Mouse (Mus musculus) right cerebral cortex, postnatal 4 days (tissue): Measurements from ENCODE around the gene Dlgap1.
A peak's percentile ranks its signal among the peaks of the same experiment; 100 is the strongest.

Source experiments
- DNase-seq: peaks from one replicate; pipeline ENCODE4 v3.0.0-alpha.2; 2022

Dlgap1 gene

DNA sequence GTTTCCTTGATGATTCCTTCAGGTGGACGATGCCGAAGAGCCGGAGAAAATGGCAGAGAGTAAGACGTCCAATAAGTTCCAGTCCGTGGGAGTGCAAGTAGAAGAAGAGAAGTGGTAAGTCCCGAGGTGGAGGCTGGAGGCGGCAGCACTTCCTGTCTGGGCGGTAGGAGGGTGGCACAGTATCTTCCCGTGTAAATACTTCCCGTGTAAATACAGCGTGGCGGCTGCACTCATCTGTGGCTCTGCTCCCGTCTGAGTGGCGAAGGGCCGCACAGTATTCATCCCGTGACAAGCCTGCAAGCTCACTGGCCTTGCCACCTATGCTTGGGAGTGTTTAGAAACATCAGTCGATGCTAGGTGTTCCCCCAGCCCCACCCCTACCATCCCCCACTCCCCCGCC is 797.1 kb downstream of the Dlgap1 start:
- no peak for DNase-seq

DNA sequence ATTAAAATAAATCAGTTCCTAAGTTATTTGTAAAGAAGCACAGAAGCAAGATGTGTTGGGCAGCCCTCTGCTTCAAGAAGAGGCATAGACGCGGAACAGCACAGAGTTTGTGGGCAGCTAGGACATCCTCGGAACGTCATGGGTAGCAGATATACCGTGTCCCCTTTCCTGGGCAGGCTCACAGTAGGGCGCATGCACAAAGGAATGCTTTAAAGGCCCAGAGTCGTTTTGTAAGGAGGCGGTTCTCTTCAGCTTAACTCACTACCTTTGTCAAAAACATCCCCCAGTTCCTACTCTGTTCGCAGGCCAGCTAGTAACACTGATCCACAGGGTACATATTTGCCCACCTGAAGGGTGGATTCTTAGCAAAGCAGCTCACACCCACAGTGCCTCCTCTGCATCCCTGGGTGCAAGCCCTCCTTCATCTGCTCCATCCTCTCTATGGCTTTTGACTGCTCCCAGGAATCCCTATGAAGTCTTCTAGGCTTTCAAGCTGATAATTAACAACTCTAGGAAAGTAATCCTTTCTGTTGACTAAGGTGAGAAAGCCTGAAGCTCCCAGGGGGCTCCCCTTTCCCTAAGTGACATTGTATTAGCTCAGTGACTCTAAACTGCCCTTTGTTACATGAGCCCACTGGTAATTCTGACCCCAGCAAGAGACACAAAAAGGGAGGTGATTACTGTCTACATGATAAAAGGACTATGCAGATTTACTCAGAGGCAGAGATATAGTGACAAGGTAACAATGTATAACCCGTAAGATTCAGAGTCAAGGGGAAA is 803.4 kb downstream of the Dlgap1 start:
- DNase-seq = no peak

GRCm38 (mm10) chr17:70779770-70780169 is 810.9 kb downstream of the Dlgap1 start:
- DNase-seq = no peak

DNA sequence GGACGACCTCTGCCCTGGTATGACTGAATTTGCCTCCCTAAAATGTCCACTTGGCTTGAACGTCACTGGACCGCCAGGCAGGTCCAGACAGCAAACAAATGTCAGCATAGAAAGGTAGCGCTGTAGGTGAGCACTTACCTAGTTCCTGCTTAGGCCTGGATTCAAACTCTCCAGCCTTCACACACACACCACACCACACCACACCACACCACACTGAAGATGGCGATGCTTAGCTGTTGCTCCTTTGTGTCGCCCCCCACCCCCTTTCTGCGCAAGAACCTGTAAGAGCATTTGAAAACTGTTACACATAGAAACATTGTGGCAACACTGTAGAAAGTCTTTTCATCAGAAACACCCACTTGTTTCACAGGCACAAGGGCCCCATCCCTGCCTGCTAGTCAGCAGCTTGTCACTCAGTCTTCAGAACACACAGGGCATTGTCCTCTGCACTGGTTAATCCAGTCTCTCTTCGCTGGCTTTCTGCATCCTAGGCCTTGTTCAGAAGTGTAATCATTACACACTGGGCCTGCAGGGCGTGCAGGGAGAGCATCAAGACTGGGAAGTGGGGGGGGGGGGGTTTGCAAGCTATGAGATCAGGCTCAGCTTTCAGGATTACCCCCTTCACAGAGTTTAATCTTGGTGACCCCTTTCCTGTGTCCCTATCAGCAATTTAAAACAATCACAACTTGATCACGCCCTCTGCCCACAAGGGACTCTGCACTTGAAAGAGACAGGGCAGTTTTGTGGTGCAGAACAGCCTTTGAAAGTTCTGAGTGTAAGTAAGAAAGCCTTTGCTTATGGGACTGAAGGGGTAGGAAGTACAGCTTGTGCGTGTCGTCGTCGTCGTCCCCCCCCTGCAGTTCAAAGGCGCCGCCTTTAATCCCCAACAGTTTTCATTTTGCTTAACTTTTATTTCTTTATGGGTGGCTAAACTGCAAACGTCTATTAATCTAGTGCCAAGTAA is 812.1 kb downstream of the Dlgap1 start:
- DNase-seq = no peak

GRCm38 (mm10) chr17:70783273-70783672 is 814.4 kb downstream of the Dlgap1 start:
- no peak for DNase-seq

GRCm38 (mm10) chr17:70787366-70787765 is 818.5 kb downstream of the Dlgap1 start:
- DNase-seq = no peak

DNA sequence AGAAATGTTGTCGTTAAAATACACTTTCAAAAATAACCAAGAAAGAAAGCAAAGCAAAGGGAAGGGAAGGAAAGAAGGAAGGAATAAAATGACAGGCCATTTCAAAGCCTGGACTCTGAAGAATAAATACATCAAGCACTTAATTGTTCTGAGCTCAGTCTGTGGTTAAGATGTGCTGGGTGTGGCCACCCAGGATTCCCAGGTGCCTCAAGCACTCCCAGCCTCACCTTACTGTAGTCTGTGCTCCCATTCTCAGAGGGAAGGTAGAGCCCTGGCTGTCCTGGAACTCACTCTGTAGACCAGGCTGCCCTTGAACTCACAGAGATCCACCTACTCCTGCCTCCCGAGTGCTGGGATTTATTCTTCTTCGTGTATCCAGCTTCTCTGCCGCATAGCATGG is 821.9 kb downstream of the Dlgap1 start:
- DNase-seq = no peak

- no peak for DNase-seq
Observed at GRCm38 (mm10) chr17:70791596-70792275, 822.9 kb downstream of the Dlgap1 start.

GRCm38 (mm10) chr17:70794291-70794690 is 825.4 kb downstream of the Dlgap1 start:
- DNase-seq = peak; percentile 6

DNA sequence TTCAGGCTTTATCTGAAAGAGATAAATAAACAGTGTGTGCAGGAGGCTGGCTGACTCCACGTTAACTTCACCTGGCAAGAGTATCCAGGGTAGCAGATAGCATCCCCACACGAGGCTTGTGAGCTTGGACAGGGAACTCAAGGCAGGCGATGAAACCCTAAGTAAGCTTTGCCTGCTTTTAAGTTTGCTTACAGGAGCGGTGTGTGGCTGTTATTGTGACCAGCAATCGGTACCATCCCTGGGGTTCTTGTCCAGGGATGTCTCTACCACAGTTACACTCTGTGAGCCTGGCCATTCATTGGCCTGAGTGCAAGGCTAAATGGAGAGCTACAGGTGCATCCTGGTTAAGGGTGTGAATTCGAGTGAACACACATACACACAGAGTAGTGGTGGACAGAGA is 825.8 kb downstream of the Dlgap1 start:
- DNase-seq = no peak

DNA sequence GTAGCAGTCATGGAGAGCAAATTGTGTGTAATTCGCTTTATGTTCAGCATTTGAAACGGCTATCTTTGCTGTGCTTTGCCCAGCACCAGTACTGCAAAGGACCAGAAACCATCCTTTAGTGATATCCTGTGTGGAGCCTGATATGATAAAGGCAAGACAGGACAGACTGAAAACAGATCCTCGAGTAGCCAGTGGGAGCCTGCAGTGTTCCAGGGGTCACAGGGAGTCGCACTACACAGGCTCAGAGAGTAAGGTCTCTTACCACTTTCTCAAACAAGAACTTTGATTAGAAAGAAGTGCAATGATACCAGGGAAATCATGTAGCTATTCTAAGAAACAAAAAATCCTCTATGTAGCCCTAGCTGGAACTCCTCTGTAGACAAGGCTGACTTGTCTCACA is 826.3 kb downstream of the Dlgap1 start:
- DNase-seq = no peak

DNA sequence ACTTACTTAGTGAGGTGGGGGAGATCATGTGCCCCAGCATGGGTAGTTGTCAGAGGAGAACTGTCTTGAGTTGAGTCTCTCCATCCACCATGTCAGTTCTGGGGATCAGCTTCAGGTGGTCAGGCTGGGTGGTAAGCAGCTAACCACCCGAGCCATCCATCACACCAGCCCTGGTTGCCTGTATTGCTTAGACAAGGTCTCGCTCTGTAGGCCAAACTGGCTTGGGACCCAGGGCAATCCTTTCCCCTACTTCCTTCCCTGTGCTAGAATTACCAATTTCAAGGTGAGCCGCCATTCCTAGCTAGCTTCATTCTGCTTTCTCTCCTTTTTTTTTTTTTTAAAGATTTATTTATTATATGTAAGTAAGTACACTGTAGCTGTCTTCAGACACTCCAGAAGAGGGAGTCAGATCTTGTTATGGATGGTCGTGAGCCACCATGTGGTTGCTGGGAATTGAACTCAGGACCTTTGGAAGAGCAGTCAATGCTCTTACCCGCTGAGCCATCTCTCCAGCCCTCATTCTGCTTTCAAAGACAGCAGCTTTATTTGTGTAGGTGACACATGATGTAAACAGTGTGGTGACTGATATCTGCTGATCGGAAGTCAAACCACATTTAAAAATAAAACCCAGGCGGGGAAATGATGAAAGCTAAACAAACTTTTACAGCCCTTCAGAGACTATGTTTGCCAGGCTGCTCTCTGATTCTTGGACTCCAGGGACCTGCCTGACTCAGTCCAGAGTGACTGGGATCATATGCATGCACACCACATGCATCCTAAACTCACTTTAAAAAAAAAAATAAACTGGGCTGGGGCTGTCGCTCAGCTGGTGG is 828.3 kb downstream of the Dlgap1 start:
- DNase-seq = no peak

- DNase-seq = no peak
Observed at GRCm38 (mm10) chr17:70797773-70798045, 828.8 kb downstream of the Dlgap1 start.

- no peak for DNase-seq
Observed at GRCm38 (mm10) chr17:70799266-70799665, 830.4 kb downstream of the Dlgap1 start.

- no peak for DNase-seq
Observed at GRCm38 (mm10) chr17:70802022-70802421, 833.1 kb downstream of the Dlgap1 start.

- no peak for DNase-seq
Observed at GRCm38 (mm10) chr17:70805866-70806265, 837.0 kb downstream of the Dlgap1 start.

DNA sequence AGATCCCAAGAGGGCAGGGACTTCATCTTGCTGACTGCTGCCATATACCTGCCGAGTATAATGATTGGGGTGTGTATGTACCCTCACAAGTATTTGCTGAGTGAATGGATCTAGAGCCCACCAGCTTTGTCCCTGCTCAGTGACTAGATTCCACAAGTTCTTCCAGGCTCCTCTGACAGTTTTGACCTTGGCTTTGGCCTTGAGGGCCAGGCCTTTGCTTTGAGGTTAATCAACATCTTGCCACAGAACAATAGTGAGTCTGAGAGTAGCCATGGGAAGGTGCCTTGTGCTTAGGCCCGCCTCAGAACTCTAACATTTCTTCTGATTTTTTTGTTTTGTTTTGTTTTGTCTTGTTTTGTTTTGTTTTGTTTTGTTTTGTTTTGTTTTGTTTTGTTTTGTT is 837.7 kb downstream of the Dlgap1 start:
- no peak for DNase-seq

DNA sequence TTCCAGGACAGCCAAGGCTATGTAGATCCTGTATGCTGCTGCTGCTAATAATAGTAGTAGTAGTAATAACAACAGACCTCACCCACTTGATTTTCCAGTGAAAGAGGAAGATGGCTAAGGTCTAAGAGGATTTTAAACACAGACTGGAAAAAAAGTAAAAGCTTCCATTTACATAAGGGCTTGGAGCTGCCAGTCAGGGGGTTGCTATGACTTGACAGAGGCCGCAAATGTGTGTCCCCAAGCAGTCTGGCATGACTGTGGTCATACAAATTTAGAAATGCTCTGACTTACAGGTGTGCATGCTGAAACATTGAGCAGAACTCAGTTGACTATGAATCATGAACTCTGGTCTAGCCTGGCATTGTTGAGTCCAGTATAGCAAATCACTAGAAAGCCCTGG is 839.0 kb downstream of the Dlgap1 start:
- no peak for DNase-seq

- DNase-seq = no peak
Observed at GRCm38 (mm10) chr17:70808837-70809236, 840.0 kb downstream of the Dlgap1 start.

GRCm38 (mm10) chr17:70809776-70810175 is 840.9 kb downstream of the Dlgap1 start:
- no peak for DNase-seq

GRCm38 (mm10) chr17:70810795-70811194 is 841.9 kb downstream of the Dlgap1 start:
- DNase-seq = no peak

DNA sequence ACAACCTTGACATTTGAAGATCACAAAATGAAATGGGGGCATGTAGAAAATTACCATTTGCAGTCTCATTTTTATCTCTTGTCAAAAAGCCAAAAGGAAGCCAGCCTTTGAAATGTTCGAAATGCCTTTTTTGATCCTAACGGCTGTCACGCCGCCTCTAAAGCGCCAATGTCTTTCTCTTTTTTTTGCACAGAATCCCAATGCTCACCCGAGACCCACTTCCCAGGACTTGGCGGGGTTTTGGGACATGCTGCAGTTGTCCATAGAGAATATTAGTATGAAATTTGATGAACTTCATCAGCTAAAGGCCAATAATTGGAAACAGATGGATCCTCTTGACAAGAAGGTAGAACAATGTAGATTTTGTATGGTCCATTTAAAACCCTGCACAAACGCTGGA is 846.1 kb downstream of the Dlgap1 start:
- no peak for DNase-seq
